Mouse (Mus musculus) kidney, adult 2 months (tissue): ENCODE measurements at regions not wholly inside any gene's neighbourhood (a gene's known extent, or its start where the extent isn't known, plus 50 kb on each side); places are given as distances from the start of the nearest gene placed in this dataset.

Source experiments
- CTCF ChIP-seq: fragments of 200-500 bp; conservative IDR thresholded peaks from 2 replicates; pipeline ENCODE4 v1.5.1; 2011; ENCODE audit warnings: low read depth, mild to moderate bottlenecking, control low read depth, low read length, moderate library complexity, mixed read lengths; ENCODE audit not compliant: insufficient read depth, insufficient read length
- POLR2A ChIP-seq: fragments of 200-500 bp; IDR thresholded peaks from one replicate; pipeline ENCODE4 v1.6.1; 2011; ENCODE audit warnings: low read depth, low read length, control low read depth

GRCm38 (mm10) chr1:149069570-149069969 lies 891.5 kb downstream of the Pla2g4a start:
- TF ChIP-seq CTCF (no peak), POLR2A (no peak)
